Mouse (Mus musculus): ENCODE results near the gene Tcerg1l. TPM values are rescaled to one million over a fixed set of nuclear protein-coding genes. Genes with fewer than 3 reads are reported as not detected.

The Tcerg1l gene
- total RNA-seq (2014; fragmentation: Nextera tagmentation) (not detected in 2 replicates), total RNA-seq (2017) (not detected in 2 replicates)

GRCm38 (mm10) chr7:138397485-138398181, at the start of gene Tcerg1l:
Tcerg1l (minus strand) TSS chr7:138397730.
- ATAC-seq (replicated peaks; ENCODE audit: low FRiP score, low TSS enrichment, poor library complexity, severe bottlenecking), result no peak

DNA sequence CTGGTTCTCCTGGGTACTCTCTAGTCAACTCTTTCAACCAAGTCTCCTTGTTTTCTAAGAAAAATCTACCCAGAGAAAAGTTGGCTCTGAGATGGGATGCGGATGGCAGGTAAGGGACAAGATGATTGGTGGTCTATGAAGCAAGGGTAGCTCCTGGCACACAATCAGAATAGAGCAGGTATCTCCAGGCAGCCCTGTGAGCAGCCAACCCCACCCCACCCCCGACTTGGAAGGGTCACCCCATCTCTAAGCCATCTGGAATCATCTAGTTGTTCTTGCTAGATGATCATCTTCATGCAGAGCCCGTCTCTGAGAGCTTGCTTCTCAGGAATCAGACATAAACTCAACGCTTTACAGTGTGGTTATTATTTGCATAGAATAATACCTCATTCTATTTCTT, 44.6 kb upstream of the Tcerg1l start:
- no peak for ATAC-seq (replicated peaks; ENCODE audit: low FRiP score, low TSS enrichment, poor library complexity, severe bottlenecking)

DNA sequence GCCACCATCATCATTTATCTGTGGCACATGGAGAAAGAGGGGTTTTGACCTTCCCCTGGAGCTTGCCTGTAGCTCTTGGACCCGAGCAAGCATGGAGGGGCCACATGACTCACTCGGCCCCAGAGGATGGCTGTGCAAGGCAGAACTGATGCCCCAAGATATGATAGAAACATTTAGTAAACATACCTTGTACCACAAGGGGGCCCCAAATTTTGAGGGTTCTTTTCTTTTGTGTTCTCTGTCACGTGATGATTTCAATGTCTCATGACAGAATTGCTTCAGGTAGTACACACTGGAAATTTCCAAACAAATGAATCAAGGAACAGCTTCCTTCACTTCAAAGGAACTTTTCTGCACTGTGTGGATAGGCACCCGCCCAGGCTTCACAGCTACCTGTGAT, 35.0 kb upstream of the Tcerg1l start:
- ATAC-seq (replicated peaks; ENCODE audit: low FRiP score, low TSS enrichment, poor library complexity, severe bottlenecking), result no peak

- ATAC-seq (replicated peaks; ENCODE audit: low FRiP score, low TSS enrichment, poor library complexity, severe bottlenecking), result no peak
These were observed 33.9 kb upstream of the Tcerg1l start for GRCm38 (mm10) chr7:138431456-138431855.

DNA sequence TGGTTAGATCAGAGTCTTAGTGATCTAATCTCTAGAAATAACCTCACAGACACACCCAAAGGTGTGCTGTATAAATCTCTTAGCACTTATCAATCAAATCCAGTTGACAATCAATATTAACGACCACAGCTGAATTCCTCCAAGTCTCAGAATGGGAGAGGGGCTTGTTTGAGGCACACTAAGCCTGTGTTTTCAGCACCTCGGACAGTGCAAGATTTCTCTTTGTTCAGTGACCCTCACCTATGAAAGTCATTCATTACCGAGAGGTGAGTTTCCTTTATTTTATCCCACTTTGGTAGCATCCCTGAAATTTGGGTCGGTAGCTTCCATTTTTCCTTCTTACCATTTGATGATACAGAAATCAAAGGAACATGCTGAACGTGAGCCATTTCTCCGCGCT, 32.4 kb upstream of the Tcerg1l start:
- no peak for ATAC-seq (replicated peaks; ENCODE audit: low FRiP score, low TSS enrichment, poor library complexity, severe bottlenecking)

GRCm38 (mm10) chr7:138428826-138429225, 31.3 kb upstream of the Tcerg1l start:
- no peak for ATAC-seq (replicated peaks; ENCODE audit: low FRiP score, low TSS enrichment, poor library complexity, severe bottlenecking)

DNA sequence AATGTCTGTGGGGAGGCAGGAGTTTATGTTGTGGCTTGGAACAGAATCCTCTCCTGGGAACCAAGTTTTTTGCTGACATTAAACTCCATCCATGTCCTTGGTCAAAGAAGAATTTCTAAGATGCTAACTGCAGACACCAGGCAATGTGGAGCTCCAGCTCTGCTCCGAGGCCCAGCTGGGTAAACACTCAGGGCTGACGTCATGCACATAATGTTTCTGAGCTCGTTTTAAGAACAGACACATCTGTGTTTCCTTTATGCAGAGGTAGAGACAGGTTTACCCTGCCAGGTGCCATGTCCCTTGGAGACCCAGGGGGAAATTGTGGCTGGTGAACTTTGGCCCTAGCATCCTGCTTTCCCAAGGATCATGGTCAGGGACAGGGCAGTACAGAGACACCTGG, 29.9 kb upstream of the Tcerg1l start:
- no peak for ATAC-seq (replicated peaks; ENCODE audit: low FRiP score, low TSS enrichment, poor library complexity, severe bottlenecking)

GRCm38 (mm10) chr7:138413496-138413895, 16.0 kb upstream of the Tcerg1l start:
- no peak for ATAC-seq (replicated peaks; ENCODE audit: low FRiP score, low TSS enrichment, poor library complexity, severe bottlenecking)

DNA sequence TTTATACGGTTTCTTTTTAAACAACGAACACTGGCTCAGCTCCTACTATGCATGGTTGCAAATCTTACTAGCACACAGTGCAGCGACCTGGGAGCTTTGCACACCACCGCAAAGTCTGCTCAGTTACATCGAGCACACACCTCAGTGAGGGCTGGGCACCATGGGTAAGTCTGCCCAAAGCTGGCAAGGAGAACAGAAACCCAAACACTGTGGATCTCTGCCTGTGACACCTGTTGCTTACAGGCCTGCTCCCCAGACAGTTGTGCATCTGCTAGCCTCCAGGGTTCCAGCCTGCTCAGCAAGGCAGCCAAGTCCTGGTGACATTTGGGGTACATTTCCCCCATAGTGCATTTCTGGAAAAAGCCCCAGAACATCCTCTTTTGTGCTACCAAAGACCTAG, 4.1 kb upstream of the Tcerg1l start:
- no peak for ATAC-seq (replicated peaks; ENCODE audit: low FRiP score, low TSS enrichment, poor library complexity, severe bottlenecking)

DNA sequence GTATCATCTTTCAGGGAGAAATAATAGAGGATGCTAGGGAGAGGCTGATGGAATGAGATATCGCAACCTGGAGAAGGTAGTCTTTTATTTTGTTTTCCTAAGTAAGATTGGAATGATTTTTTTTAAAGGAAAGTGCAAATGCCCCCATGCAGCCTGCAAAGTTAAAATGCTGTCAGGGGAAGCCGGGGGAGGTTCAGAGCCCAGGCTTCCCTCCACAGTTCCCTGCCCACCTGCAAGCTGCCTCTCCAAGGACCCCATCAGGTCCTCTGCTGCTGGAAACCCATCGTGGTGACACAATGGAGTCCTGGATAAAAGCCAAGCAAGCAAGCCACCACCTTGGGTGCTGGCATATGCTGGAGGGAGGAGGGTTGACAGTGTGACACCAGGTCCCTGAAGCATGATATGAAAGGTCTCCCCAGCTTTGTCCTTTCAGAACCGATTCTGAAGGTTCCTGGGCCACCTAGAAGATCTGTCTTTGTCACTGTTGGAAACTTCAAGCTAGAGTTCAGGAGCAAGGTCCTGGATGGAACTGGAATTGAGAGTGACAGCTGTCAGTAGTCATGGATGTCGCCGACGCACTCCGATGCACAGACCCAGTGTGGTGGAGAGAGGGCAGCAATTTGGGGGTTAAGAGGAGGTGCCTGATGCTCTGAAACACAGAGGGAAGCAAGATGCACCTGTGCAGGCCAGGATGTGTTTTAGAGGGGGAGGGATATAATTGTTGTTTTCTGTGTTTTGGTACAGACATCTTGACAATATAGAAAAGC, 3.2 kb upstream of the Tcerg1l start:
- ATAC-seq (replicated peaks; ENCODE audit: low FRiP score, low TSS enrichment, poor library complexity, severe bottlenecking), result no peak

DNA sequence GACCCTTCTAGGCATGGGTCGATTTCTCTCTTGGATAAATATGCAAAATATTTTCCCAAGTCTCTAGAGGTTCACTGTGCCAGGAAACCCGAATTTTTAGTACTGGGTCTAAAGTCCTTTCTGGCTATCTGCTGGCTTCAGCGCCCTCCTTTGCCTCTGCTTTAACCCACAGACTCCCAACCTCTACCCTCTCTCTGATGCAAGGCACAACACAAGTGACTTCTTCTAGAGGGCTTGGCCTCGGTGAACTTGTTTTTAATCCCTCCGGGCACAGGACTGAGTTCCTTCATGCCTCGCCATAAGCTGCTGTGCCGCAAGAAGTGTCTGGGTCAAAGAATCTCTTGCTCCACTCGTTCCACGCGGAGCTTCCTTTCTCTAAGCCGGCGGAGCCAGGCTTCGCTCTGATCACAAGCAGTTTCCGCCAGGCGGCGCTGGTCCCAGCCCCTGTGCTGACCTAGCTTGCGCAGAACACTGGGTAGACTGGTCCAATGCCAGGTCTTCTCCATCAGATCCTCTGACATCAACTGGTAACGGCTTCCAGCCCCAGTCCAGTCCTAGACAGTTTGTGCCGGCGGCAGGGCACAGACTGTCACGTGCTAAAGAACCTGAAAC, 758 bp upstream of the Tcerg1l start:
- ATAC-seq (replicated peaks; ENCODE audit: low FRiP score, low TSS enrichment, poor library complexity, severe bottlenecking), result no peak

- no peak for ATAC-seq (replicated peaks; ENCODE audit: low FRiP score, low TSS enrichment, poor library complexity, severe bottlenecking)
These were observed 556 bp downstream of the Tcerg1l start for GRCm38 (mm10) chr7:138396863-138397484.

- no peak for ATAC-seq (replicated peaks; ENCODE audit: low FRiP score, low TSS enrichment, poor library complexity, severe bottlenecking)
These were observed 1.2 kb downstream of the Tcerg1l start for GRCm38 (mm10) chr7:138396109-138396862.

GRCm38 (mm10) chr7:138389941-138390340, 7.6 kb downstream of the Tcerg1l start:
- ATAC-seq (replicated peaks; ENCODE audit: low FRiP score, low TSS enrichment, poor library complexity, severe bottlenecking), result no peak

DNA sequence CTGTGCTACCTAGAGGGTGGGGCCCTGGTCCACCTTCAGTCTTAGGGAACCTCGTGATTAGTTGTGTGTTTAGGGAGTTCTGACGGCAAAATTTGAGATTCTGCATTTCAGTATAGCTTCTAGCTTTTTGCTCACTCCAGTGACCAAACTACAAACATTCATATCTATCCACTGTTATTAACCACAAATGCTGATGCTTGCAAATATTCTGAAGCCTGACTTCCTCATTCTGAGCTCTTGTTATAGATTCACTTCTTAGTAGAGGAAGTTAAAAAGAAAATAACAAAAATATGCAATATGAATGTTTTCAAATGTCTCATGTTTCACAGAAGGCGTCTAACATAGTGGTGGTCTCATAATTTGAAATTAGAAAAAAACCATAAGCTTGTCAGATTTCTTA, 8.5 kb downstream of the Tcerg1l start:
- no peak for ATAC-seq (replicated peaks; ENCODE audit: low FRiP score, low TSS enrichment, poor library complexity, severe bottlenecking)

- no peak for ATAC-seq (replicated peaks; ENCODE audit: low FRiP score, low TSS enrichment, poor library complexity, severe bottlenecking)
These were observed 18.3 kb downstream of the Tcerg1l start for GRCm38 (mm10) chr7:138379221-138379620.

GRCm38 (mm10) chr7:138378546-138378945, 19.0 kb downstream of the Tcerg1l start:
- no peak for ATAC-seq (replicated peaks; ENCODE audit: low FRiP score, low TSS enrichment, poor library complexity, severe bottlenecking)

GRCm38 (mm10) chr7:138375573-138375972, 22.0 kb downstream of the Tcerg1l start:
- no peak for ATAC-seq (replicated peaks; ENCODE audit: low FRiP score, low TSS enrichment, poor library complexity, severe bottlenecking)

- ATAC-seq (replicated peaks; ENCODE audit: low FRiP score, low TSS enrichment, poor library complexity, severe bottlenecking), result no peak
These were observed 23.2 kb downstream of the Tcerg1l start for GRCm38 (mm10) chr7:138374376-138374775.

Data from megakaryocyte-erythroid progenitor cell, adult 5-6 weeks (primary cell).